Comparison of ENCODE assay signal across 8 mouse cellular contexts in genomic region chr7:45017242-45018061, GRCm38 (mm10). TPM values are rescaled to one million over a fixed set of nuclear protein-coding genes. Genes with fewer than 3 reads are reported as not detected.
A peak's percentile ranks its signal among the peaks of the same experiment; 100 is the strongest.
DNase-seq lines count a peak whose midpoint lies in the region; ATAC-seq and TF ChIP-seq lines count a peak whose summit lies in the region.

TSS of gene Rras (plus strand) at chr7:45017961.

- peak within 1 kb of the TSS; percentile 87 for H3K4me3 ChIP-seq in erythroblast, embryonic 14.5 days (replicated peaks)
- H3K4me3 ChIP-seq in heart, embryonic 11.5 days (ENCODE audit: low read depth, low read length), result peak within 1 kb of the TSS; percentile 94
- H3K4me3 ChIP-seq in kidney, embryonic 16.5 days (ENCODE audit: low read length), result peak within 1 kb of the TSS; percentile 96
- peak within 1 kb of the TSS; percentile 65 for H3K4me3 ChIP-seq in liver, adult 2 months (ENCODE audit: insufficient read depth, low read depth, low read length)
- H3K4me3 ChIP-seq in myocyte, result peak within 1 kb of the TSS; percentile 71

- no peaks in the 10 kb centered on the region for H3K9me3 ChIP-seq in erythroblast, embryonic 14.5 days (ENCODE audit: control insufficient read depth, low read length)
- no peaks in the 10 kb centered on the region for H3K9me3 ChIP-seq in heart, embryonic 11.5 days (replicated peaks; ENCODE audit: control insufficient read depth, low read length)
- no peaks in the 10 kb centered on the region for H3K9me3 ChIP-seq in kidney, embryonic 16.5 days (ENCODE audit: low read length)

- H3ac ChIP-seq in myocyte (ENCODE audit: control insufficient read depth, insufficient read length), result peak within 1 kb of the TSS; percentile 46

- WGBS in heart, embryonic 11.5 days (ENCODE audit: insufficient replicate concordance), result under 1% methylated on average over 36 of the region's 36 CpGs
- under 1% methylated on average over 36 of the region's 36 CpGs for WGBS in kidney, embryonic 16.5 days
- under 1% methylated on average over 35 of the region's 36 CpGs for WGBS in liver, adult 2 months

- peaks cover 39% of the 10 kb centered on the region for H3K27me3 ChIP-seq in erythroblast, embryonic 14.5 days (ENCODE audit: control insufficient read depth)
- H3K27me3 ChIP-seq in heart, embryonic 11.5 days (ENCODE audit: control insufficient read depth, insufficient read depth, low read length), result no peaks in the 10 kb centered on the region
- no peaks in the 10 kb centered on the region for H3K27me3 ChIP-seq in kidney, embryonic 16.5 days (ENCODE audit: insufficient read depth, low read length)
- H3K27me3 ChIP-seq in liver, adult 2 months (ENCODE audit: control insufficient read depth, insufficient read depth, low read length), result no peaks in the 10 kb centered on the region
- no peaks in the 10 kb centered on the region for H3K27me3 ChIP-seq in myocyte (ENCODE audit: control insufficient read depth, insufficient read depth, insufficient read length)
- H3K27me3 ChIP-seq in splenic B cell, adult 2 months (ENCODE audit: control insufficient read depth, insufficient read depth, low read length, poor library complexity, severe bottlenecking), result no peaks in the 10 kb centered on the region

- peaks cover 61% of the 10 kb centered on the region for H3K4me1 ChIP-seq in erythroblast, embryonic 14.5 days (ENCODE audit: control insufficient read depth)
- peaks cover 22% of the 10 kb centered on the region for H3K4me1 ChIP-seq in heart, embryonic 11.5 days (ENCODE audit: control insufficient read depth, insufficient read depth, low read length)
- peaks cover 21% of the 10 kb centered on the region for H3K4me1 ChIP-seq in kidney, embryonic 16.5 days (ENCODE audit: insufficient read depth, low read length)
- 0 out of 2 replicates have a peak, but pooled peaks cover 5% of the 10 kb centered on the region for H3K4me1 ChIP-seq in liver, adult 2 months (ENCODE audit: control insufficient read depth, insufficient read depth, low read length)

- H3K9ac ChIP-seq in heart, embryonic 11.5 days (ENCODE audit: low read depth, low read length), result peak within 1 kb of the TSS; percentile 80
- peak within 1 kb of the TSS; percentile 79 for H3K9ac ChIP-seq in kidney, embryonic 16.5 days (replicated peaks; ENCODE audit: low read length)
- peak within 1 kb of the TSS; percentile 85 for H3K9ac ChIP-seq in liver, adult 2 months (ENCODE audit: low read depth, low read length)

- H3K79me2 ChIP-seq in liver, adult 2 months (ENCODE audit: control insufficient read depth, insufficient read depth, low read length), result peaks cover 12% of the 10 kb centered on the region; the same call in 1 of the 2 replicates
- H3K79me2 ChIP-seq in myocyte (ENCODE audit: control insufficient read depth, insufficient read depth), result peaks cover 30% of the 10 kb centered on the region

- TF ChIP-seq CTCF in liver, adult 2 months (IDR thresholded peaks at IDR 0.05; ENCODE audit: low read depth, low read length), result no peak

- peak; percentile 92 to 97 for DNase-seq in B cell, adult 2 months
- DNase-seq in brain, adult 2 months (ENCODE audit: low read depth, low spot score), result peak; percentile 98
- peak; percentile 100 for DNase-seq in liver, adult 2 months (ENCODE audit: extremely low read depth, low read depth, low spot score)
- DNase-seq in splenic B cell, adult 2 months (ENCODE audit: low read depth, low spot score), result peak; percentile 99

- peak within 1 kb of the TSS; percentile 99 for H3K27ac ChIP-seq in heart, embryonic 11.5 days (ENCODE audit: low read depth, low read length)
- peak within 1 kb of the TSS; percentile 100 for H3K27ac ChIP-seq in kidney, embryonic 16.5 days (ENCODE audit: low read length)
- H3K27ac ChIP-seq in liver, adult 2 months (replicated peaks; ENCODE audit: insufficient read depth, low read depth, low read length), result peak within 1 kb of the TSS; percentile 92

- ATAC-seq in heart, embryonic 11.5 days (replicated peaks; ENCODE audit: insufficient number of reproducible peaks, low FRiP score, low TSS enrichment), result peak; percentile 87
- ATAC-seq in kidney, embryonic 16.5 days (ENCODE audit: low FRiP score, low TSS enrichment), result peak; percentile 95

- H3K36me3 ChIP-seq in erythroblast, embryonic 14.5 days (ENCODE audit: control insufficient read depth), result peaks cover 20% of the 10 kb centered on the region
- H3K36me3 ChIP-seq in heart, embryonic 11.5 days (ENCODE audit: control insufficient read depth, insufficient read depth, low read length), result peaks cover 6% of the 10 kb centered on the region
- peaks cover 3% of the 10 kb centered on the region for H3K36me3 ChIP-seq in kidney, embryonic 16.5 days (ENCODE audit: insufficient read depth, low read length)
- H3K36me3 ChIP-seq in liver, adult 2 months (ENCODE audit: control insufficient read depth, insufficient read depth, low read length), result peaks cover 1% of the 10 kb centered on the region; the same call in 1 of the 2 replicates
- H3K36me3 ChIP-seq in myocyte (ENCODE audit: control insufficient read depth, insufficient read depth), result peaks cover 5% of the 10 kb centered on the region
- H3K36me3 ChIP-seq in splenic B cell, adult 2 months (ENCODE audit: control insufficient read depth, insufficient read depth, low read length, poor library complexity, severe bottlenecking), result no peaks in the 10 kb centered on the region

- TF ChIP-seq POLR2A in liver, adult 2 months (IDR thresholded peaks at IDR 0.05; ENCODE audit: extremely low read depth, insufficient read depth, low read length), result peak; percentile 42; the same call in 1 of the 2 replicates
- peak; percentile 71 for TF ChIP-seq POLR2A in myocyte (IDR thresholded peaks at IDR 0.05; ENCODE audit: insufficient read length, low read depth)

- H3K4me2 ChIP-seq in heart, embryonic 11.5 days, result peak within 1 kb of the TSS; percentile 84
- peak within 1 kb of the TSS; percentile 89 for H3K4me2 ChIP-seq in kidney, embryonic 16.5 days (replicated peaks; ENCODE audit: low read depth, low read length)
- H3K4me2 ChIP-seq in myocyte (ENCODE audit: low read depth), result peak within 1 kb of the TSS; percentile 100

TF ChIP-seq in myocyte, 11 proteins besides CTCF, POLR2A, EP300 and RAD21:
- TF ChIP-seq CEBPB (IDR thresholded peaks at IDR 0.05; ENCODE audit: insufficient read depth, poor library complexity, severe bottlenecking) (0 out of 2 replicates have a peak, but pooled peaks have one; percentile 18), SRF (IDR thresholded peaks at IDR 0.05; ENCODE audit: control insufficient read depth, insufficient read length, low read depth) (peak; percentile 90), MYOD1 (IDR thresholded peaks at IDR 0.05; ENCODE audit: control insufficient read depth in 1 of 3, insufficient read length in 2 of 3, low read depth in 2 of 3) (no peak)
TF ChIP-seq in myocyte: peak in this region for 2.

RNA-seq across cellular contexts. Expression of gene Rras, which starts in this region (rescaled TPM):
- 0.45 and 0.53 TPM in 2 replicates for polyA plus RNA-seq in erythroblast, embryonic 14.5 days (2012)
- 74.4 and 76.1 TPM in 2 replicates for polyA plus RNA-seq in heart, embryonic 11.5 days (2014; fragmentation: Nextera tagmentation; extraction: Ambion mirVana)
- polyA plus RNA-seq in kidney, embryonic 16.5 days (2015; fragmentation: Nextera tagmentation; extraction: Ambion mirVana), result 42.9 and 44.1 TPM in 2 replicates
- 8.9 and 13.9 TPM in 2 replicates for total RNA-seq in liver, adult 2 months (2014; rRNA removed)
- polyA plus RNA-seq in liver, adult 2 months (2012; rRNA removed), result 53.4 and 54.9 TPM in 2 replicates
- 127 TPM for polyA plus RNA-seq in myocyte (2012; fragmentation: generic; extraction: Trizol)

Comparison
In these comparisons a context has a peak if more than half of its experiments do, and no peak if none do; other contexts are left out.
1. Peak in every context shown above with its lines: DNase-seq, ATAC-seq, H3K4me3 ChIP-seq and H3K27ac ChIP-seq.
2. RNA of gene Rras (polyA plus RNA-seq): 127 TPM in myocyte (single experiment), 74.4 to 76.1 TPM in heart, embryonic 11.5 days, 53.4 to 54.9 TPM in liver, adult 2 months and 42.9 to 44.1 TPM in kidney, embryonic 16.5 days; 0.45 to 0.53 TPM in erythroblast, embryonic 14.5 days; every median in the first group is over 10 times any median in the second.